Mouse (Mus musculus): Measurements from ENCODE around the gene H2-T22.
"Not testable (repeated sequence)": the region's sequence is repeated elsewhere in the genome, so short reads cannot be mapped to it uniquely, and the experiment has no call there.

The H2-T22 gene

GRCm38 (mm10) chr17:36042610-36043169 lies at the start of gene H2-T22, which contains the start of gene Gm6034:
Gene H2-T22 (minus strand): TSS chr17:36042747.
Gene Gm6034 (plus strand): TSS chr17:36042961.
- DNase-seq (ENCODE audit: low spot score) = peak; percentile 36

DNA sequence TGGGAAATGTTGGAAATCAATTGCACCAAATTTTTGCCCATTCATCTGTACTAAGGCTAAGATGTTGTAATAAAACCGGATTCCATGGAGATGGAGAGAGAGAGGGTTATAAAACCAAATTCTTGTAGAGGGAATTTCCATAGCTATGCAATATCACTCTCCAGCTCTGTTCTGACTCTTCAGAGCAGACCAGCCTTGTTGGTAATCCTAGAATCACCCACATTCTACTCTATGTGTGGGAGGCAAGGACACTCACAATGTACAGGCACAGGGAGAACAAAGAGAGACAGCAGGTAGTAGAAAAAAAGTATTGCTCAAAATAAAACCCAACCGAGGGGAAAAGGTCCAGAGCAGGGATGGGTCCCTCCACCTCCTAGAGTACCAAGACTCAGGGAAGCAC lies 49.4 kb upstream of the H2-T22 start:
- DNase-seq (ENCODE audit: low spot score) = not testable (repeated sequence)

DNA sequence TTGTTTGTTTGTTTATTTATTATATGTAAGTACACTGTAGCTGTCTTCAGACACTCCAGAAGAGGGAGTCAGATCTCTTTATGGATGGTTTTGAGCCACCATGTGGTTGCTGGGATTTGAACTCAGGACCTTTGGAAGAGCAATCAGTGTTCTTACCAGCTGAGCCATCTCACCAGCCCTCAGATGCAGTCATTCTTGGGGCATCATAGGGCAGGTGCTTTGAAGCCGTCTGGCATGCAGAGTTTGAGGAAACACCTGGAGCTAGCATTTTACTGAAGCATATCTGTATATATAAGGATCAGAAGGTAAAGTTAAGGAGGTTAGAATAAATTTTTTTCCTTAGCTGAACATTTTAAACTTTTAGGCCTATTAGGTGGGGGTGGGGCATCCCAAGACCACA lies 43.4 kb upstream of the H2-T22 start:
- not testable (repeated sequence) for DNase-seq (ENCODE audit: low spot score)

DNA sequence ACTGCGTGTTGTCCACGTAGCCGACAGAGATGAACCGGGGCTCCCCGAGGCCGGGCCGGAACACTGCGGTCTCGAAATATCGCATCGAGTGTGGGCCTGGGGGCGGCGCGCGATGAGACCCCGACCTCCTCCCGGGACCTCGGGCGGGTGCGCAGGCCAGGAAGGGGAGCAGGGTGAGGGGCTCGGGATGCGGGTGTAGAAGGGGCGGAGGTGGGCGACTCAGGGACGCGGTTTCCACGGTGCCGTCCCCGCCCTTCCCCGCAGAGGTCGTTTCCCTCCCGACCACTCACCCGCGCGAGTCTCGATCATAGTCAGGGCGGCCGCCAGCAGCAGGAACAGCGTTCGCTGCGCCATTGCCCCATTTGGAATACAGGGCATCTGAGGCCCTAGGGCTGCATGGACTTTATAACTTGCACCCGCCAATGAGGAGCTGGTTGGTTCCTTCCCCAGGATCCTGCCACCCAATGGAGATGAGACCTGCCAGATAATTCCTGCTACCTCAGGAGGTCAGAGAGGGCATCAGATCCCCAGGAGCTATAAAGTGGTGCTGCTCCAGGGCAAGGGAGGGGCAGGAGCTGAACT lies 41.4 kb upstream of the H2-T22 start:
- DNase-seq (ENCODE audit: low spot score) = no peak

GRCm38 (mm10) chr17:36083266-36083869 lies 40.8 kb upstream of the H2-T22 start:
- peak; percentile 54 for DNase-seq (ENCODE audit: low spot score)

- not testable (repeated sequence) for DNase-seq (ENCODE audit: low spot score)
These were observed 40.1 kb upstream of the H2-T22 start for GRCm38 (mm10) chr17:36082519-36083232.

DNA sequence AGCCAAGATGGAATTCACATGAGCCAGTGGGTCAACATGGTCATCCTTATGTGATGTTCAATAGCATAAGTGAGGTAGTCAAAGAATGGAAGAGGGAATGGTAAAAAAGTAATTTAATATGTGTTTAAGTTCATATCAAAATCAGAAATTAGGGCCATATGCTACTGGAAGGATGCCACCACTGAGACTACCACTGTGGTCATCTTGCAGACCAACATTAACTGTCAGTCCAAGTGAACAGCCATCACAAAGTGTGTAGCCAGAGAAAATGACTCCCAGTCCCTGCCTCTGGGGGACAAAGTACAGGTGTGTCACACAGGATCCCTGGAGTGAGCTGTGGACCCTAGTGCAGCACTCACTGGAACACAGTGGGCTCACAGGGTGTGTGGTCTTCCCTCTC lies 39.4 kb upstream of the H2-T22 start:
- DNase-seq (ENCODE audit: low spot score) = not testable (repeated sequence)

DNA sequence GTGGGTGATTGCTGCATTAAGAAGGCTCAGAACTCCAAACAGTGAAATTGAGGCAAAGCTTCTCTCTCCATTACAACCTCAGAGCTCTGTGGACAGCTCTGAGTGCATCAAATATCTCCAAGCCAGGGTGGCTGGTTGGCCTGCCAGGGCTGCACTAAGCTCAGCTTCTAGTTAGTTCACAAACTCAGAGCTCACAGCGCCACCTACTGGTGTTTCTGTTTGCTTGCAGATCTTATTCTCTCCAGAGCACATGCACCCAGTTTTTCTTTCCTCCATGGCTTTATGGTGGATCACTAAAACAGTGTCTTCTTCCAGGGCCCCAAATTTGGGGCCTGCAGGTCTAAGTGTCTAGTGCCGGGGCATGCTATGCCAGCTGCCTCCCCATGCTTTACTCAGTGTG lies 18.3 kb upstream of the H2-T22 start:
- peak; percentile 97 for DNase-seq (ENCODE audit: low spot score)

- not testable (repeated sequence) for DNase-seq (ENCODE audit: low spot score)
These were observed 15.8 kb upstream of the H2-T22 start, which contains the start of gene Gm11127 for GRCm38 (mm10) chr17:36058362-36058761. Gene Gm11127 (minus strand): TSS chr17:36058371.

- not testable (repeated sequence) for DNase-seq (ENCODE audit: low spot score)
These were observed 15.4 kb upstream of the H2-T22 start for GRCm38 (mm10) chr17:36057927-36058326.

- no peak for DNase-seq (ENCODE audit: low spot score)
These were observed 739 bp upstream of the H2-T22 start for GRCm38 (mm10) chr17:36043286-36043685.

DNA sequence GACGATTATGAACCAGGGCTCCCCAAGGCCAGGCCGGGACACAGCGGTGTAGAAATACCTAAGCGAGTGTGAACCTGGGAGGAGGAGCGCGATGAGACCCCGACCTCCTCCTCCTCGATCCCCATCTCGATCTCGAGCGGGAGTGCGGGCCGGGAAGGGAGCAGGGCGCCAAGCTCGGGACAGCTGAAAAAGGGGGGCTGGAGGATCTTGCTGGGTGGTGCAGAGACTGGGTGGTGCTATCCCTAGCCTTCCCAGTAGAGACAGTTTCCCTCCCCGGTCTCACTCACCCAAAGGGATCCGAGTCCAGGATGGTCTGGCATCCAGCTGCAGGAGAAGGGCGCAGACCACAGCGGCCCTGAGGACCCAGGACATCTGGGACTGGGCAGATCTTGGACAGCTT lies 492 bp downstream of the H2-T22 start:
- not testable (repeated sequence) for DNase-seq (ENCODE audit: low spot score)

DNA sequence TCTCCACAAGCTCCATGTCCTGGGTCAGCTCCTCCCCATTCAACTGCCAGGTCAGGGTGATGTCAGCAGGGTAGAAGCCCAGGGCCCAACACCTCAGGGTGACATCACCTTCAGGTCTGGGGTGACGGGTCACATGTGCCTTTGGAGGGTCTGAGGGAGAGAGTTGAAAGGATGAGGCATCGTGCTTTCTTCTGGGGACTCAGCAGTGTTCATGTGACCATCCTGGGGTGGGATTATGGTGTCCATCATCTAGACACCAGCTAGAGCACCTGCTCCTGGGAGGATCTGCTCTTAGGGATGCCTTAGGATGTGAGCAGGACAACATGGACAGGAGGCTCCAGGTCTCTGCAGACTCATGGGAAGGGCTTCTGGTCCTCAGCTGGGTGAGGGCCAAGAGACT lies 1.9 kb downstream of the H2-T22 start:
- DNase-seq (ENCODE audit: low spot score) = not testable (repeated sequence)

DNA sequence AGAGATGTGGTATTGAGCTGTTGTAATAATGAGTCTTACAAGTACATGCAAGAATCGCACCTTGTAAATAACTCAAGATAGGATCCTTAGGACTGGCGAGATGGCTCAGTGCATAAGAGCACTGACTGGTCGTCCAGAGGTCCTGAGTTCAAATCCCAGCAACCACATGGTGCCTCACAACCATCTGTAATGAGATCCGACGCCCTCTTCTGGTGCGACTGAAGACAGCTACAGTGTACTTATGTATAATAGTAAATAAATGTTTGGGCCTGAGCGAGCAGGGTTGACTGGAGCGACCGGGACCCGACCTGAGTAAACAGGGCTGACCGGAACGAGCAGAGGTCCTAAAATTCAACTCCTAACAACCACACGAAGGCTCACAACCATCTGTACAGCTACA lies 6.4 kb downstream of the H2-T22 start:
- not testable (repeated sequence) for DNase-seq (ENCODE audit: low spot score)

- DNase-seq (ENCODE audit: low spot score) = peak; percentile 52
These were observed 7.4 kb downstream of the H2-T22 start for GRCm38 (mm10) chr17:36035010-36035638.

DNA sequence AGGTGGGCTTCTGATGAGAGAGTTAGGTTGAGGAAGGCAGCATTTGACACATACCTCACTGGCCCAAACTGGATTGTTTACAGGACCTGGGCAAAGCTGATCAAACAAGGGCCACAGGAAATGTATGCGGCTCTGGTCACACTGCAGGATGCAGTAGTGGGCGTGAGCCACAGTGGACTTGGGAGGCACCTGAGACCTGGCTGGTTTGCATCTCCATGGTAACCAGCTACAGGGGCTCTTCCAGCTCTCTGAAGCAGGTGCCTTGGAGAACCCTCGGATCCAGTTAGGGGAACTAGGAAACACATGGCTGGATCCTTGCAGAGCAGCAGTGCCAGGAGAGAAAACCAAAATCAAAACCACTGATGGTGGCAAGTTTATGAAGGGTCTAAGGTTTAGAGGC lies 8.0 kb downstream of the H2-T22 start:
- DNase-seq (ENCODE audit: low spot score) = not testable (repeated sequence)

DNA sequence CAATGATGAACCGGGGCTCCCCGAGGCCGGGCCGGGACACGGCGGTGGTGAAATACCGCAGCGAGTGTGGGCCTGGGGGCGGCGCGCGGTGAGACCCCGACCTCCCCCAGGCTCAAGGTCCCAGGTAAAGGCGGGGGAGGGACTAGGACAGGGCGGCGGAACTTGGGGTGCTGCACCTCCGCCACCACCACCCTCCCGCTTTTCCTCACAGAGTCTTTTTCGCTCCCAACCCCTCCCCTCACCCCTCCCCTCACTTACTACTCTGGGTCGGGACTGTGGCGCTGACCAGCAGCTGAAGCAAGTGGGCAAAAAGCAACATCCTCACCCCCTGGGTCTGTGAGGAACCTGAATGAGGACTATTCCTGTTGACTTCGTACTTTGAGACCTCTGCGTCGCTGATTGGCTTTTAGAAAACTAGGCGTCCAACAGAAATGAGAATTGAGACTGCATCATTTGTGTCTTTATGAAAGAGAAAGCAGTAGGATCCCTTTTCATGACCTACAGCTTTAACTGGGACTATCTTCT lies 10.1 kb downstream of the H2-T22 start, which contains the start of gene H2-T23:
TSS of gene H2-T23 (minus strand) at position 505 of the 525 bp plus-strand sequence.
- DNase-seq (ENCODE audit: low spot score) = peak; percentile 20

GRCm38 (mm10) chr17:36031583-36032331 lies 10.8 kb downstream of the H2-T22 start:
- DNase-seq (ENCODE audit: low spot score) = peak; percentile 16

- not testable (repeated sequence) for DNase-seq (ENCODE audit: low spot score)
These were observed 11.6 kb downstream of the H2-T22 start for GRCm38 (mm10) chr17:36030703-36031582.
